Mouse (Mus musculus): ENCODE data around the gene Cldn10.

DNA sequence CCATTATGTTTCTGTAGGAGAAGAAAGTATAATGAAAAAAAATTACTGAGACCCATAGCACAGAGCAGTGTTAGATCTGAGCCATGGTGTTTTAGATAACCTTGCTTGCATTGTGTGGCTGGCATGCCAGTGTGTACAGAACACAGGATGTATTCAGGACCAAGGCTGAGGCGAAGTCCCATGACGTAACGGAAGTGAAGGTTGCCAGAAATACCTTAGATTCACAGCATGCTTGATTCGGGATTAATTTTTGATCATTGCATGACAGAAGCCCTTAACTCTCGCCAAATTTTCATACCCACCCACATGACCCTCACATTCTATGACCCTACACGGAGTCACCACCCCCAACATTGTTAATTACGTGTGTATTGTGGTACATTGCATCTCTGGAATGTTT, 22.4 kb upstream of the Cldn10 start:
- TF ChIP-seq POLR2A (IDR thresholded peaks at IDR 0.05; ENCODE audit: insufficient read depth, low read depth, low read length) (no peak), CTCF (IDR thresholded peaks at IDR 0.05) (no peak), EP300 (IDR thresholded peaks at IDR 0.05; ENCODE audit: insufficient read depth, low read depth, low read length) (no peak)

All from heart, adult 2 months (tissue).